Mouse (Mus musculus) liver, postnatal 0 days (tissue): ENCODE data around the gene Ehd4.

ENCODE experiments used
- CTCF ChIP-seq: sonication (generic); IDR thresholded peaks from 2 replicates; pipeline ENCODE4 v1.5.1; 2016; ENCODE audit warnings: antibody characterized with exemption, low read depth
- EP300 ChIP-seq: IDR thresholded peaks from 2 replicates; pipeline ENCODE4 v1.6.1; 2016; ENCODE audit warnings: antibody characterized with exemption, low read depth, mild to moderate bottlenecking

- TF ChIP-seq CTCF (no peak), EP300 (no peak)
Measured at GRCm38 (mm10) chr2:120122983-120123382, 31.4 kb downstream of the Ehd4 start.
